Mouse (Mus musculus): ENCODE data around the gene Ccr2. TPM values are rescaled to one million over a fixed set of nuclear protein-coding genes. Genes with fewer than 3 reads are reported as not detected.
"Not testable (repeated sequence)": the region's sequence is repeated elsewhere in the genome, so short reads cannot be mapped to it uniquely, and the experiment has no call there.

Gene Ccr2
- polyA plus RNA-seq, 1 experiment from 2014 or later: 1.4 TPM

GRCm38 (mm10) chr9:124080471-124080870 is 21.3 kb upstream of the Ccr2 start:
- not testable (repeated sequence) for H3K4me2 ChIP-seq (replicated peaks; ENCODE audit: low read depth, low read length); H3K4me1 ChIP-seq (ENCODE audit: insufficient read depth, low read length); H3K9ac ChIP-seq (replicated peaks; ENCODE audit: low read length); H3K4me3 ChIP-seq (ENCODE audit: low read length); ATAC-seq (ENCODE audit: low FRiP score, low TSS enrichment); H3K27me3 ChIP-seq (ENCODE audit: insufficient read depth, low read length); H3K9me3 ChIP-seq (ENCODE audit: low read length); H3K27ac ChIP-seq (ENCODE audit: low read length); H3K36me3 ChIP-seq (ENCODE audit: insufficient read depth, low read length)
- WGBS: 93% methylated on average over 12 of the region's 13 CpGs

DNA sequence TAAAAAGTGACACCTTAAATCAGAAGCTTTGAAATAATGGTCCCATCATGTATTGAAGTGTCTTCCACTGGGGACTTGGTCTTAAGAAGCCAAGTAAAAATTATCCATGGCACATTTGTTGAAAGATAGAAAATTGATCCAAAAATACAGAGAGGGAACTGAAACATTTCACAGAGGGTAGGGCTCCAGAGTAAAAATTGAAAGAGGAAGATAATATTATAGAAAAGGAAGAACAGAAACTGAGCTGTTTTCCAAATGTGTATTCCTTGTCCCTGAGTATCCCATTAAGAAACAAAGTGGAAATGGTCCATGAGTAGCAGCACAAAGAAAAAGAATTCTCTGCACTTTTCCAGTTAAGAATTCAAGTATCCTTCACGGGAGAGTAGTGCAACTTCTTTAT is 11.3 kb upstream of the Ccr2 start:
- ATAC-seq (ENCODE audit: low FRiP score, low TSS enrichment): no peak
- H3K4me1 ChIP-seq (ENCODE audit: insufficient read depth, low read length): no peaks in the 10 kb centered on the region
- H3K27me3 ChIP-seq (ENCODE audit: insufficient read depth, low read length): no peaks in the 10 kb centered on the region
- H3K4me2 ChIP-seq (replicated peaks; ENCODE audit: low read depth, low read length): no peak overlapping the region
- 72% methylated on average over 1 of the region's 1 CpGs for WGBS
- no peak overlapping the region for H3K27ac ChIP-seq (ENCODE audit: low read length)
- no peaks in the 10 kb centered on the region for H3K36me3 ChIP-seq (ENCODE audit: insufficient read depth, low read length)
- H3K9ac ChIP-seq (replicated peaks; ENCODE audit: low read length): no peak overlapping the region
- no peaks in the 10 kb centered on the region for H3K9me3 ChIP-seq (ENCODE audit: low read length)
- H3K4me3 ChIP-seq (ENCODE audit: low read length): no peak overlapping the region

- ATAC-seq (ENCODE audit: low FRiP score, low TSS enrichment): no peak
- WGBS: 90% methylated on average over 1 of the region's 1 CpGs
Observed at GRCm38 (mm10) chr9:124099127-124099526, 2.6 kb upstream of the Ccr2 start.

DNA sequence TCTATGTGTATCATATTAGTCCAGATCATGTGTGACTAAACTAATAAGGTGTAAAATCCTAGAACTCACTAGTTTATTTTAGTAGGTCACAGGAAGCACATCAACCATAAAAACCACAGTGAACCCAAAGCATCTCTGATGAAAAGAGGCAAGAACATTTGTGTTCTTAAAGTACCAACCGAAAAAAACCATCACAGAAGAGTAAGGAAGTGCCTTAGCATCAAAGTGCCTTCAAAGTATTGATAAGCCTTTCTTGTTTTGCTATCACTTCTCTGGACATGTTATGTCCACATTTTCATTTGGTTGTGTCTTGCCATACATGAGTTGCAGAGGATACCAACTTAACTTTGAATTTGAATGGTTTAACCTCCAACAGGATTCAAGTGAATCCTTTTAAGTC is 1.4 kb upstream of the Ccr2 start:
- Histone ChIP-seq H3K27me3 (ENCODE audit: insufficient read depth, low read length) (no peaks in the 10 kb centered on the region), H3K36me3 (ENCODE audit: insufficient read depth, low read length) (no peaks in the 10 kb centered on the region), H3K4me1 (ENCODE audit: insufficient read depth, low read length) (no peaks in the 10 kb centered on the region), H3K9ac (replicated peaks; ENCODE audit: low read length) (no peak overlapping the region), H3K4me2 (replicated peaks; ENCODE audit: low read depth, low read length) (no peak overlapping the region), H3K9me3 (ENCODE audit: low read length) (no peaks in the 10 kb centered on the region), H3K4me3 (ENCODE audit: low read length) (no peak overlapping the region), H3K27ac (ENCODE audit: low read length) (no peak overlapping the region)
- WGBS: 89% methylated on average over 1 of the region's 1 CpGs
- ATAC-seq (ENCODE audit: low FRiP score, low TSS enrichment): no peak

More at GRCm38 (mm10) chr9:124099127-124099526, 2.6 kb upstream of the Ccr2 start:
- no peaks in the 10 kb centered on the region for H3K36me3 ChIP-seq (ENCODE audit: insufficient read depth, low read length)
- no peaks in the 10 kb centered on the region for H3K9me3 ChIP-seq (ENCODE audit: low read length)
- no peak overlapping the region for H3K9ac ChIP-seq (replicated peaks; ENCODE audit: low read length)
- H3K4me1 ChIP-seq (ENCODE audit: insufficient read depth, low read length): no peaks in the 10 kb centered on the region
- H3K27me3 ChIP-seq (ENCODE audit: insufficient read depth, low read length): no peaks in the 10 kb centered on the region
- no peak overlapping the region for H3K4me2 ChIP-seq (replicated peaks; ENCODE audit: low read depth, low read length)
- no peak overlapping the region for H3K27ac ChIP-seq (ENCODE audit: low read length)
- H3K4me3 ChIP-seq (ENCODE audit: low read length): no peak overlapping the region

DNA sequence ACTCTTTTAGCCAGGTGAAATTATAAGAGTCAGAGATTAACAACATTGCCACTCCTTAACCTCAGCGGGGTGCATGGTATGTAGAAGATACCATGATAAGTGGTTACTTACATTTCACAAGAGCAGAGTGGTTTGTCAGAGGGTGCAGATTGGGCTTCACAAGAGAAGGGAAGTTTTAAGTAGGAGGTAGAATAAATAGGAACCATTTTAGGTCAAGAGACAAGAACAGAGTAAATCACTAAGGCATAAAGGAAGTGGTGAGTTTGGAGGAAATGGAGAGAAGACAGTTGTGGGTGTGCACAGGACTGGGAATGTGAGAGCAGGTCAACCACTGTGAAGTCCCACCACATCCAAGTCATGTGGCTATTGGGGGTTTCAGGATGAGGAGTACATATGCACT is 1.4 kb downstream of the Ccr2 start:
- Histone ChIP-seq H3K4me3 (ENCODE audit: low read length) (no peak overlapping the region), H3K4me2 (replicated peaks; ENCODE audit: low read depth, low read length) (no peak overlapping the region), H3K9me3 (ENCODE audit: low read length) (no peaks in the 10 kb centered on the region), H3K36me3 (ENCODE audit: insufficient read depth, low read length) (no peaks in the 10 kb centered on the region), H3K27me3 (ENCODE audit: insufficient read depth, low read length) (no peaks in the 10 kb centered on the region), H3K9ac (replicated peaks; ENCODE audit: low read length) (no peak overlapping the region), H3K27ac (ENCODE audit: low read length) (no peak overlapping the region), H3K4me1 (ENCODE audit: insufficient read depth, low read length) (no peaks in the 10 kb centered on the region)
- WGBS: 73% methylated on average over 1 of the region's 1 CpGs
- no peak for ATAC-seq (ENCODE audit: low FRiP score, low TSS enrichment)

- no peak overlapping the region for H3K4me2 ChIP-seq (replicated peaks; ENCODE audit: low read depth, low read length)
- no peaks in the 10 kb centered on the region for H3K36me3 ChIP-seq (ENCODE audit: insufficient read depth, low read length)
- no peaks in the 10 kb centered on the region for H3K27me3 ChIP-seq (ENCODE audit: insufficient read depth, low read length)
- no peak overlapping the region for H3K9ac ChIP-seq (replicated peaks; ENCODE audit: low read length)
- no peak for ATAC-seq (ENCODE audit: low FRiP score, low TSS enrichment)
- no peaks in the 10 kb centered on the region for H3K4me1 ChIP-seq (ENCODE audit: insufficient read depth, low read length)
- H3K4me3 ChIP-seq (ENCODE audit: low read length): no peak overlapping the region
- no peak overlapping the region for H3K27ac ChIP-seq (ENCODE audit: low read length)
- H3K9me3 ChIP-seq (ENCODE audit: low read length): no peaks in the 10 kb centered on the region
Observed at GRCm38 (mm10) chr9:124105196-124105595, 3.4 kb downstream of the Ccr2 start.

- Histone ChIP-seq H3K4me3 (ENCODE audit: low read length) (no peak overlapping the region), H3K9ac (replicated peaks; ENCODE audit: low read length) (no peak overlapping the region), H3K27me3 (ENCODE audit: insufficient read depth, low read length) (no peaks in the 10 kb centered on the region), H3K4me1 (ENCODE audit: insufficient read depth, low read length) (no peaks in the 10 kb centered on the region), H3K4me2 (replicated peaks; ENCODE audit: low read depth, low read length) (no peak overlapping the region), H3K27ac (ENCODE audit: low read length) (no peak overlapping the region), H3K36me3 (ENCODE audit: insufficient read depth, low read length) (no peaks in the 10 kb centered on the region), H3K9me3 (ENCODE audit: low read length) (no peaks in the 10 kb centered on the region)
- ATAC-seq (ENCODE audit: low FRiP score, low TSS enrichment): no peak
Observed at GRCm38 (mm10) chr9:124107232-124107631, 5.5 kb downstream of the Ccr2 start.

DNA sequence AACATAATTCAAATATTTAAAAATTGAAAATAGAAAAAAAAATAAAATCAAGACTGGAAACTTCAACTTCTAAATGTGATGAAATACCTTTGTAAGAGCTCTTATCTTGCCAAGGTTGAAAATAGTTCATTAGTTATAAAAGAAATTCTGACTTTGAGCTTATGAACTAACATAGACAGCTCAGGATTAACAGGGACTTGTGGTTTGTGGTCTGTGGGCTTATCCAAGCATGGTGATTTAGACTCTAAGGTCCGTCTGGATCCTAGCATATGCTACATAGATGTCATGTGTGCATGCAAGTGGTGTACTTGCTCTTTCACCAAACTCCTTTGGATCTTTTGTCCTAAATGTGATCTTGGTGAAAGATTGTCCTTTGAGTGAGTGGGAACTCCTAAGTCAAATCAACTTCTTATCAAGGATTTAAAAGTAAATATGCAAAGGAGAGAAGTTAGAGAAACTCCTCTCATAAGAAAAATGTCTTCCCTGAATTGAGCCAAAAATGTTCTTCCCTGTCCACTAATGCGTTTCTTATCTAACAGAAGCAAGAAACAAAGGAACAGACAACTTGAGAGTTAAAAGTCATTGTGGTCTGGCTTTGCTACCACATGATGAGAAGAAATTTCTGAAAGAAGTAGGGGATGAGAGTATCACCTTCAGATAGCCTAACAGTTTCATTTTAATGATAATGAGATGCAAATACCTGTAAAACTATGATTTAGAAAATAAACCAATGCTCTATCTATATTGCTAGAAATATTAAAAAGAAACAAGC is 6.8 kb downstream of the Ccr2 start:
- Histone ChIP-seq H3K9ac (replicated peaks; ENCODE audit: low read length) (no peak overlapping the region), H3K4me2 (replicated peaks; ENCODE audit: low read depth, low read length) (no peak overlapping the region), H3K9me3 (ENCODE audit: low read length) (no peaks in the 10 kb centered on the region), H3K27me3 (ENCODE audit: insufficient read depth, low read length) (no peaks in the 10 kb centered on the region), H3K36me3 (ENCODE audit: insufficient read depth, low read length) (no peaks in the 10 kb centered on the region), H3K4me1 (ENCODE audit: insufficient read depth, low read length) (no peaks in the 10 kb centered on the region), H3K4me3 (ENCODE audit: low read length) (no peak overlapping the region), H3K27ac (ENCODE audit: low read length) (no peak overlapping the region)
- 66% methylated on average over 2 of the region's 2 CpGs for WGBS
- no peak for ATAC-seq (ENCODE audit: low FRiP score, low TSS enrichment)

DNA sequence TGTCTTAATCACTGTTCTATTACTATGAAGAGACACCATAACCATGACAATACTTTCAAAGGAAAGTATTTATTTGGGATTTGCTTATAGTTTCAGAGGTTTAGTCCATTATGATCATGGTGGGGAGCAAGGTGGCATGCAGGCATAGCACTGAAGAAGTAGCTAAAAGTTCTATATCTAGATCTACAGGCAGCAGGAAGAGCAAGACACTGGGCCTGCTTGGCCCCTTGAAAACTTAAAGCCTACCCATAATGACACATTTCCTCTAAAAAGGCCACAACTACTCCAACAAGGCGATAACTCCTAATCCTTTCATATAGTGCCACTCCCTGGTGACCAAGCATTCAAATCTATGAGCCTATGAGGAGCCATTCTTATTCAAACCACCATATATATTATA is 10.2 kb downstream of the Ccr2 start:
- H3K9ac ChIP-seq (replicated peaks; ENCODE audit: low read length): no peak overlapping the region
- no peak for ATAC-seq (ENCODE audit: low FRiP score, low TSS enrichment)
- no peak overlapping the region for H3K4me3 ChIP-seq (ENCODE audit: low read length)
- no peaks in the 10 kb centered on the region for H3K27me3 ChIP-seq (ENCODE audit: insufficient read depth, low read length)
- no peaks in the 10 kb centered on the region for H3K4me1 ChIP-seq (ENCODE audit: insufficient read depth, low read length)
- no peaks in the 10 kb centered on the region for H3K9me3 ChIP-seq (ENCODE audit: low read length)
- H3K36me3 ChIP-seq (ENCODE audit: insufficient read depth, low read length): no peaks in the 10 kb centered on the region
- no peak overlapping the region for H3K4me2 ChIP-seq (replicated peaks; ENCODE audit: low read depth, low read length)
- WGBS: 87% methylated on average over 1 of the region's 1 CpGs
- no peak overlapping the region for H3K27ac ChIP-seq (ENCODE audit: low read length)

- Histone ChIP-seq H3K9ac (replicated peaks; ENCODE audit: low read length) (no peak overlapping the region), H3K4me3 (ENCODE audit: low read length) (no peak overlapping the region), H3K9me3 (ENCODE audit: low read length) (no peaks in the 10 kb centered on the region), H3K27ac (ENCODE audit: low read length) (no peak overlapping the region), H3K4me1 (ENCODE audit: insufficient read depth, low read length) (no peaks in the 10 kb centered on the region), H3K4me2 (replicated peaks; ENCODE audit: low read depth, low read length) (no peak overlapping the region), H3K36me3 (ENCODE audit: insufficient read depth, low read length) (no peaks in the 10 kb centered on the region), H3K27me3 (ENCODE audit: insufficient read depth, low read length) (no peaks in the 10 kb centered on the region)
- ATAC-seq (ENCODE audit: low FRiP score, low TSS enrichment): no peak
- 97% methylated on average over 1 of the region's 1 CpGs for WGBS
Observed at GRCm38 (mm10) chr9:124112591-124113239, 11.0 kb downstream of the Ccr2 start.

Data from kidney, embryonic 16.5 days (tissue).